Mouse (Mus musculus): Measurements from ENCODE around the gene Ago4. TPM values are rescaled to one million over a fixed set of nuclear protein-coding genes. Genes with fewer than 3 reads are reported as not detected.

Gene Ago4
- polyA plus RNA-seq, 1 experiment from 2014 or later: 10.2 TPM

GRCm38 (mm10) chr4:126511013-126511412, 22.3 kb downstream of the Ago4 start:
- H3K9me3 ChIP-seq: no peaks in the 10 kb centered on the region
- H3K36me3 ChIP-seq: peaks cover 60% of the 10 kb centered on the region
- no peak overlapping the region for H3K9ac ChIP-seq (replicated peaks)
- H3K4me3 ChIP-seq: no peak overlapping the region
- H3K4me2 ChIP-seq (replicated peaks): no peak overlapping the region
- H3K27me3 ChIP-seq: no peaks in the 10 kb centered on the region
- no peak overlapping the region for H3K27ac ChIP-seq (replicated peaks)
- H3K4me1 ChIP-seq: no peaks in the 10 kb centered on the region
- 90% methylated on average over 5 of the region's 5 CpGs for WGBS
- no peak for ATAC-seq (replicated peaks)

DNA sequence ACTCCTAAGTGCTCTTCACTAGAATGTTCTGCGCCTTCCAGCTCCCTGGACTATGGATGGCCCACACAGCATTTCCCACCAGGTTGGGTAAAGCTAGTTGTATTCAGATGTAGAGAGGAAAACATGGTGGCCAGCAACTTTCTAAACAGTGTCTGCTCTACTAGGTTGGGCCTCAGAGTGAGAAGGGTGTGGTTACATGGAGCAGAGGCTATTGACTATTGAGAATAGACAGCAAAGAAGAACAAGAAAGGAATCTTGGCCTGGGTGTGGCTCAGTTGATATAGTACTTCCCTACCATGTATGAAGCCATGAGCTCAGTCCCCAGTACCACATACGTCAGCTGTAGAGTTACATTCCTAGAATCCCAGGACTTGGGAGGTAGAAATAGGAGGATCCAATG, 24.2 kb downstream of the Ago4 start:
- peaks cover 62% of the 10 kb centered on the region for H3K36me3 ChIP-seq
- H3K27ac ChIP-seq (replicated peaks): no peak overlapping the region
- H3K4me1 ChIP-seq: no peaks in the 10 kb centered on the region
- WGBS: 99% methylated on average over 2 of the region's 2 CpGs
- no peaks in the 10 kb centered on the region for H3K9me3 ChIP-seq
- no peaks in the 10 kb centered on the region for H3K27me3 ChIP-seq
- H3K4me2 ChIP-seq (replicated peaks): no peak overlapping the region
- H3K4me3 ChIP-seq: no peak overlapping the region
- H3K9ac ChIP-seq (replicated peaks): no peak overlapping the region
- ATAC-seq (replicated peaks): no peak

GRCm38 (mm10) chr4:126508110-126508899, 25.0 kb downstream of the Ago4 start:
- Histone ChIP-seq H3K4me3 (no peak overlapping the region), H3K4me2 (replicated peaks) (no peak overlapping the region), H3K9me3 (no peaks in the 10 kb centered on the region), H3K27ac (replicated peaks) (no peak overlapping the region), H3K9ac (replicated peaks) (no peak overlapping the region), H3K4me1 (no peaks in the 10 kb centered on the region), H3K27me3 (no peaks in the 10 kb centered on the region), H3K36me3 (peaks cover 64% of the 10 kb centered on the region)
- ATAC-seq (replicated peaks): no peak
- WGBS: 76% methylated on average over 14 of the region's 14 CpGs

GRCm38 (mm10) chr4:126502977-126503309, 30.3 kb downstream of the Ago4 start:
- Histone ChIP-seq H3K27me3 (no peaks in the 10 kb centered on the region), H3K4me2 (replicated peaks) (no peak overlapping the region), H3K27ac (replicated peaks) (no peak overlapping the region), H3K4me3 (no peak overlapping the region), H3K4me1 (no peaks in the 10 kb centered on the region), H3K9ac (replicated peaks) (no peak overlapping the region), H3K9me3 (no peaks in the 10 kb centered on the region), H3K36me3 (peaks cover 28% of the 10 kb centered on the region)
- 58% methylated on average over 8 of the region's 8 CpGs for WGBS
- no peak for ATAC-seq (replicated peaks)

GRCm38 (mm10) chr4:126502141-126502976, 30.9 kb downstream of the Ago4 start:
- Histone ChIP-seq H3K4me3 (no peak overlapping the region), H3K27me3 (no peaks in the 10 kb centered on the region), H3K27ac (replicated peaks) (no peak overlapping the region), H3K4me2 (replicated peaks) (no peak overlapping the region), H3K9ac (replicated peaks) (no peak overlapping the region), H3K4me1 (no peaks in the 10 kb centered on the region), H3K36me3 (peaks cover 26% of the 10 kb centered on the region), H3K9me3 (no peaks in the 10 kb centered on the region)
- no peak for ATAC-seq (replicated peaks)
- 66% methylated on average over 6 of the region's 6 CpGs for WGBS

DNA sequence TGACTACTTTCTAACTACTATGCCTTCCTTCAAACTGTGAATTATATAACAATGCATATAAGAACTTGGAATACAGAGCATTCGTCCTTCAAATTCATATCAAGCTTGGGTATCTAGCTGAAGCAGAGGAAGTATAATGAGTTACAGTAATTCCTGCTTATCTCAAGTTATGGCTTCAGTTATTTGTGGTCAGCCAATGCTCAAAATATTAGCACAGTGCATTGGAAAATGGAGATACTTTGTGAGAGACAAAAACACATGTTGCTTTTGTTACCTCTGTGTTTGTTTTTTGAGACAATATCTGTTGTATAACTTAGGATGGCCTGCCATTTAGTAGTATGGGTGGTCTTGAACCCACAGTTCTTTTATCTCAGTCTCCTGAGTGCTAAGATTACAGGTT, 34.7 kb downstream of the Ago4 start:
- ATAC-seq (replicated peaks): no peak
- H3K4me2 ChIP-seq (replicated peaks): no peak overlapping the region
- no peaks in the 10 kb centered on the region for H3K9me3 ChIP-seq
- H3K27me3 ChIP-seq: no peaks in the 10 kb centered on the region
- 85% methylated on average over 1 of the region's 1 CpGs for WGBS
- no peak overlapping the region for H3K9ac ChIP-seq (replicated peaks)
- no peak overlapping the region for H3K4me3 ChIP-seq
- H3K36me3 ChIP-seq: peaks cover 22% of the 10 kb centered on the region
- no peaks in the 10 kb centered on the region for H3K4me1 ChIP-seq
- H3K27ac ChIP-seq (replicated peaks): no peak overlapping the region

GRCm38 (mm10) chr4:126496963-126497362, 36.3 kb downstream of the Ago4 start:
- H3K4me1 ChIP-seq: no peaks in the 10 kb centered on the region
- no peaks in the 10 kb centered on the region for H3K9me3 ChIP-seq
- 90% methylated on average over 2 of the region's 2 CpGs for WGBS
- no peak overlapping the region for H3K27ac ChIP-seq (replicated peaks)
- H3K4me3 ChIP-seq: no peak overlapping the region
- peaks cover 33% of the 10 kb centered on the region for H3K36me3 ChIP-seq
- H3K9ac ChIP-seq (replicated peaks): no peak overlapping the region
- no peak overlapping the region for H3K4me2 ChIP-seq (replicated peaks)
- no peaks in the 10 kb centered on the region for H3K27me3 ChIP-seq
- no peak for ATAC-seq (replicated peaks)

GRCm38 (mm10) chr4:126495942-126496790, 37.1 kb downstream of the Ago4 start:
- H3K36me3 ChIP-seq: peaks cover 41% of the 10 kb centered on the region

GRCm38 (mm10) chr4:126495453-126495852, 37.8 kb downstream of the Ago4 start:
- H3K9me3 ChIP-seq: no peaks in the 10 kb centered on the region

More at GRCm38 (mm10) chr4:126495942-126496790, 37.1 kb downstream of the Ago4 start:
- Histone ChIP-seq H3K27ac (replicated peaks) (no peak overlapping the region), H3K4me1 (no peaks in the 10 kb centered on the region), H3K4me3 (no peak overlapping the region), H3K27me3 (no peaks in the 10 kb centered on the region), H3K9me3 (no peaks in the 10 kb centered on the region), H3K4me2 (replicated peaks) (no peak overlapping the region), H3K9ac (replicated peaks) (no peak overlapping the region)
- no peak for ATAC-seq (replicated peaks)
- 80% methylated on average over 5 of the region's 5 CpGs for whole genome bisulfite sequencing

GRCm38 (mm10) chr4:126493416-126493815, 39.9 kb downstream of the Ago4 start:
- Histone ChIP-seq H3K4me3 (no peak overlapping the region), H3K36me3 (peaks cover 44% of the 10 kb centered on the region), H3K9ac (replicated peaks) (no peak overlapping the region), H3K27ac (replicated peaks) (no peak overlapping the region), H3K4me2 (replicated peaks) (no peak overlapping the region), H3K4me1 (no peaks in the 10 kb centered on the region), H3K9me3 (no peaks in the 10 kb centered on the region), H3K27me3 (no peaks in the 10 kb centered on the region)
- ATAC-seq (replicated peaks): no peak
- 80% methylated on average over 4 of the region's 4 CpGs for WGBS

More at GRCm38 (mm10) chr4:126495453-126495852, 37.8 kb downstream of the Ago4 start:
- H3K4me2 ChIP-seq (replicated peaks): no peak overlapping the region
- no peak overlapping the region for H3K4me3 ChIP-seq
- no peaks in the 10 kb centered on the region for H3K4me1 ChIP-seq
- no peak overlapping the region for H3K9ac ChIP-seq (replicated peaks)
- no peak for ATAC-seq (replicated peaks)
- 69% methylated on average over 5 of the region's 5 CpGs for WGBS
- H3K27me3 ChIP-seq: no peaks in the 10 kb centered on the region
- no peak overlapping the region for H3K27ac ChIP-seq (replicated peaks)
- H3K36me3 ChIP-seq: peaks cover 46% of the 10 kb centered on the region

DNA sequence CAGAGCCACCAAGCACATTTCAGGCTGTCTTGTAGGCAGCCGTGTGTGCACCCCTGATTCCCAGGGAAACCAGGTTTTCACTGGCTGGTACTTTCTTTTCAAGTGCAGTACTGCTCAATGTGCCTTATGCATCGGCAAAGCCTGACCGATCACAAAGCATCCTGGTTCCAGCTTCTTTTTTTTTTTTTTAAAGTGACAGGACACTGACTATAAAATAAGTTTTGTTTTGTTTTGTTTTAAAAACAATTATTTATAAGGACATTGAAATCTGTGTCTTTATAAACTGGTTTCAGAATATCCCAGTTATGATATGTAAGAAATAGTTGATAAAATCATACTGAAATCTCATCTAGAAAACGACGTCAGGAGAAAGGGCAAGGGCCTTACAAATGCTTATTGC, 41.3 kb downstream of the Ago4 start:
- Histone ChIP-seq H3K27me3 (no peaks in the 10 kb centered on the region), H3K9me3 (no peaks in the 10 kb centered on the region), H3K27ac (replicated peaks) (no peak overlapping the region), H3K9ac (replicated peaks) (no peak overlapping the region), H3K4me3 (no peak overlapping the region), H3K36me3 (peaks cover 40% of the 10 kb centered on the region), H3K4me1 (no peaks in the 10 kb centered on the region), H3K4me2 (replicated peaks) (no peak overlapping the region)
- ATAC-seq (replicated peaks): no peak
- 41% methylated on average over 5 of the region's 5 CpGs for WGBS

DNA sequence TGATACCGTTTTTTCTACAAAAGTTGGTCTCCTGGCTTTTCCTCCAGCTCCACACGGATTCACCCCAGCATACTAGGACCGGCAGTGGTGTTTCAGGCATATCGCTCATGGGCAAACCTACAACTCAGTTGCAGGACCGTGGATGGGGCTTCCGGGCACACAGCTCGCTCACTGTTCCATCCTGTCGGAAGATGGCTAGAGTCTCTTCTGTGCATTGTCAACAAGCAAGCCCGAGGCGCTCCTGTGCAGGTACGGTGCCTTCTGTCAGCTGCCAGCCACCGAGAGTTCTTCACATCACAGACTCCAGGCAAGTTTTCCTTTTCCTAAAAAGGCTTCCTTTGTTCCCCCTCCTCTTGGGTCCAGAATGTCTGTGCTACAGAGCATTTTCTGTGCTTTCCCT, 42.5 kb downstream of the Ago4 start:
- no peak overlapping the region for H3K4me3 ChIP-seq
- no peak overlapping the region for H3K4me2 ChIP-seq (replicated peaks)
- 85% methylated on average over 12 of the region's 12 CpGs for WGBS
- no peak overlapping the region for H3K9ac ChIP-seq (replicated peaks)
- ATAC-seq (replicated peaks): no peak
- no peaks in the 10 kb centered on the region for H3K27me3 ChIP-seq
- H3K27ac ChIP-seq (replicated peaks): no peak overlapping the region
- H3K36me3 ChIP-seq: peaks cover 29% of the 10 kb centered on the region
- no peaks in the 10 kb centered on the region for H3K9me3 ChIP-seq
- no peaks in the 10 kb centered on the region for H3K4me1 ChIP-seq

All from forebrain, embryonic 15.5 days (tissue).